Mouse (Mus musculus) heart, embryonic 14.5 days (tissue): Measurements from ENCODE around the gene Ly6g6e. TPM values are rescaled to one million over a fixed set of nuclear protein-coding genes. Genes with fewer than 3 reads are reported as not detected.
A peak's percentile ranks its signal among the peaks of the same experiment; 100 is the strongest.

Source experiments
- ATAC-seq: fragments of 200-750 bp; cut with Nextera tagmentation; 2 replicates; pipeline ENCODE4 v1.8.0; 2017; ENCODE audit warnings: low read depth, moderate TSS enrichment; ENCODE audit not compliant: insufficient number of reproducible peaks, insufficient read depth, low FRiP score
- H3K27ac ChIP-seq, 2 experiments: fragments of 200-500 bp in 1 of 2; fragments of 300-500 bp in 1 of 2; sonication (generic) in 1 of 2; replicated peaks in 1 of 2; 2 replicates each; pipeline ENCODE4 v1.5.1; 2012 to 2014; ENCODE audit warnings: low read depth in 2 of 2, low read length in 2 of 2, control low read depth in 1 of 2, mild to moderate bottlenecking in 1 of 2, mixed read lengths in 1 of 2; ENCODE audit not compliant: control insufficient read depth in 1 of 2, insufficient read depth in 1 of 2
- H3K27me3 ChIP-seq: fragments of 300-500 bp; sonication (generic); 2 replicates; pipeline ENCODE4 v1.6.1; 2014; ENCODE audit warnings: mild to moderate bottlenecking, low read length, control low read depth; ENCODE audit not compliant: control insufficient read depth, insufficient read depth
- H3K36me3 ChIP-seq: fragments of 300-500 bp; sonication (generic); 2 replicates; pipeline ENCODE4 v1.6.1; 2014; ENCODE audit warnings: mild to moderate bottlenecking, control low read depth, low read length, mixed read lengths; ENCODE audit not compliant: control insufficient read depth, insufficient read depth
- H3K4me1 ChIP-seq, 2 experiments: fragments of 200-500 bp in 1 of 2; fragments of 300-500 bp in 1 of 2; sonication (generic) in 1 of 2; 2 replicates each; pipeline ENCODE4 v1.6.1; 2012 to 2014; ENCODE audit warnings: low read length in 2 of 2, control low read depth in 1 of 2, mixed read lengths in 1 of 2; ENCODE audit not compliant: control insufficient read depth in 2 of 2, insufficient read depth in 2 of 2
- H3K4me2 ChIP-seq: fragments of 300-500 bp; sonication (generic); 2 replicates; pipeline ENCODE4 v1.6.1; 2014; ENCODE audit warnings: mild to moderate bottlenecking, low read length
- H3K4me3 ChIP-seq, 2 experiments: fragments of 200-500 bp in 1 of 2; fragments of 300-500 bp in 1 of 2; sonication (generic) in 1 of 2; 2 replicates each; pipeline ENCODE4 v1.5.1; 2012 to 2014; ENCODE audit warnings: low read length in 2 of 2, mild to moderate bottlenecking in 2 of 2, control low read depth in 1 of 2, low read depth in 1 of 2, moderate library complexity in 1 of 2; ENCODE audit not compliant: control insufficient read depth in 1 of 2, insufficient read depth in 1 of 2
- H3K9ac ChIP-seq: fragments of 300-500 bp; sonication (generic); 2 replicates; pipeline ENCODE4 v1.6.1; 2014; ENCODE audit warnings: mild to moderate bottlenecking, low read length
- H3K9me3 ChIP-seq: fragments of 300-500 bp; sonication (generic); 2 replicates; pipeline ENCODE4 v1.6.1; 2016; ENCODE audit warnings: low read length, control low read depth; ENCODE audit not compliant: control insufficient read depth
- WGBS: fragments of 180-500 bp; shearing (Covaris S2); extraction: QIAGEN DNeasy Blood & Tissue Kit; methylation state at CpG from one replicate; pipeline ENCODE4 v1.1.7; 2014; 5-methylcytosine and 5-hydroxymethylcytosine counted together
- polyA plus RNA-seq: library from polyadenylated mRNA; unstranded; fragments of >200 nt; fragmentation: Nextera tagmentation; extraction: Ambion mirVana; gene quantifications from 2 replicates; pipeline ENCODE4 v1.2.1, GENCODE M21; 2014

Ly6g6e gene
- polyA plus RNA-seq, 1 experiment from 2014 or later: 0.32 TPM

DNA sequence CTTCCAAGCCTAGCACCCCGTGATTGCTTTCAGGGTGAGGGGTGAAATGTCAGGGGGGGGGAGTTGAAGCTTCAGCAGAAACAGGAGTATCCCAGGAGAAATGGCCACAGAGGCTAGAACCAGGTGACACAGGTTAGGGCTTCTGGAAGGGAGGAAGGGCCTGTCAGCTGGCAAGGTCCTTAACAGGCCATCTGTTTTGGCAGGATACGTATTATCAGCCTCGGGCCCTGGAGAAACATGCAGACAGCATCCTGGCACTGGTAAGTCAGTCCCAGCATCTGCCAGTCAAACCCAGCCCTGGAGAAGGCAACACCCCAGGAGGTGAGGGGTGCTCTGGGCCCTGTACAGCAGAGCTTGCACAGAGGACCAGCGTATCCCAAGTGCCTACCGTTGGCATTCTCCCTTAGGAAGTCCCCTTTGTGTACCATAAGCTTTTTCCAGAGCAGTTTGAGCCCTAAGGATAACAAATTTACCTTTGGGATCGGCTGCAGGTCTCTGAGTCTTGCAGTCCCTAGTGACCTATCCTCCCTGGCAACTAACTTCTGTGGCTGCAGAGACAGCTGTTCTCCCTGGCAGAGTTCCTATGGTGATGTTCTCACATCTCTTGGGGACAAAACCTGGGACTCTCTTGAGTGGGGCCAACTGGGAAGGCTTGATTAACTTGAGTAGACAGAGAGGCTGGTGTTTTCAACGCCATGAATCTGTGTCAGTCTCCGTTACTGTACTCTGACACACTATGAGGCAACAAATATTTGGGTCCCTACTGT, 13.6 kb downstream of the Ly6g6e start:
- H3K27me3 ChIP-seq: no peaks in the 10 kb centered on the region
- 60% methylated on average over 8 of the region's 8 CpGs for WGBS
- H3K27ac ChIP-seq: peak overlapping the region; percentile 0 to 87; a peak in 2 of 4 replicates

GRCm38 (mm10) chr17:35092403-35093198, 15.9 kb downstream of the Ly6g6e start:
- Histone ChIP-seq H3K9me3 (no peaks in the 10 kb centered on the region), H3K4me3 (no peak overlapping the region), H3K9ac (no peak overlapping the region), H3K4me2 (no peak overlapping the region), H3K27me3 (no peaks in the 10 kb centered on the region), H3K36me3 (peaks cover 64% of the 10 kb centered on the region), H3K27ac (no peak overlapping the region), H3K4me1 (peaks cover 5 to 10% of the 10 kb centered on the region in 2 experiments)
- ATAC-seq: no peak
- WGBS: 90% methylated on average over 14 of the region's 14 CpGs

More for the DNA sequence above, 13.6 kb downstream of the Ly6g6e start:
- H3K4me2 ChIP-seq: peak overlapping the region; percentile 72
- H3K4me3 ChIP-seq: peak overlapping the region; percentile 57 to 74; a peak in 3 of 4 replicates
- H3K9ac ChIP-seq: peak overlapping the region; percentile 79
- no peaks in the 10 kb centered on the region for H3K9me3 ChIP-seq
- H3K4me1 ChIP-seq: peaks cover 5 to 10% of the 10 kb centered on the region in 2 experiments
- peaks cover 42% of the 10 kb centered on the region for H3K36me3 ChIP-seq
- ATAC-seq: no peak

- 71% methylated on average over 15 of the region's 15 CpGs for WGBS
- no peak for ATAC-seq
Measured at GRCm38 (mm10) chr17:35094475-35095365, 18.0 kb downstream of the Ly6g6e start.

GRCm38 (mm10) chr17:35096597-35096996, 19.9 kb downstream of the Ly6g6e start:
- no peaks in the 10 kb centered on the region for H3K9me3 ChIP-seq
- ATAC-seq: no peak
- peaks cover 97% of the 10 kb centered on the region for H3K36me3 ChIP-seq
- no peak overlapping the region for H3K4me2 ChIP-seq
- no peaks in the 10 kb centered on the region for H3K27me3 ChIP-seq
- peak overlapping the region; percentile 16; the same call in 1 of the 2 replicates for H3K9ac ChIP-seq
- H3K27ac ChIP-seq: no peak overlapping the region; a peak in 1 of 4 replicates
- no peaks in the 10 kb centered on the region for H3K4me1 ChIP-seq
- H3K4me3 ChIP-seq: no peak overlapping the region
- WGBS: 83% methylated on average over 12 of the region's 12 CpGs

More at GRCm38 (mm10) chr17:35094475-35095365, 18.0 kb downstream of the Ly6g6e start:
- H3K36me3 ChIP-seq: peaks cover 84% of the 10 kb centered on the region
- H3K9me3 ChIP-seq: no peaks in the 10 kb centered on the region
- no peak overlapping the region for H3K4me3 ChIP-seq
- peaks cover 5 to 10% of the 10 kb centered on the region in 2 experiments for H3K4me1 ChIP-seq
- no peak overlapping the region for H3K4me2 ChIP-seq
- H3K9ac ChIP-seq: no peak overlapping the region
- H3K27me3 ChIP-seq: no peaks in the 10 kb centered on the region
- no peak overlapping the region for H3K27ac ChIP-seq

- no peak overlapping the region for H3K27ac ChIP-seq
- no peak for ATAC-seq
- H3K9me3 ChIP-seq: no peaks in the 10 kb centered on the region
- H3K4me2 ChIP-seq: no peak overlapping the region
- WGBS: 90% methylated on average over 12 of the region's 12 CpGs
- no peaks in the 10 kb centered on the region; a peak in 1 of 4 replicates for H3K4me1 ChIP-seq
- H3K36me3 ChIP-seq: peaks cover 98% of the 10 kb centered on the region
- no peaks in the 10 kb centered on the region for H3K27me3 ChIP-seq
- no peak overlapping the region for H3K4me3 ChIP-seq
- H3K9ac ChIP-seq: no peak overlapping the region
Measured at GRCm38 (mm10) chr17:35097164-35097655, 20.5 kb downstream of the Ly6g6e start.

- Histone ChIP-seq H3K36me3 (peaks cover 92% of the 10 kb centered on the region), H3K4me3 (no peak overlapping the region), H3K4me2 (no peak overlapping the region), H3K4me1 (peaks cover 6 to 12% of the 10 kb centered on the region in 2 experiments; a peak in 3 of 4 replicates), H3K9me3 (no peaks in the 10 kb centered on the region), H3K9ac (no peak overlapping the region), H3K27ac (no peak overlapping the region), H3K27me3 (no peaks in the 10 kb centered on the region)
- no peak for ATAC-seq
- WGBS: 47% methylated on average over 10 of the region's 10 CpGs
Measured at GRCm38 (mm10) chr17:35100196-35100765, 23.6 kb downstream of the Ly6g6e start.
